Mouse (Mus musculus) liver, postnatal 0 days (tissue): ENCODE measurements at regions not wholly inside any gene's neighbourhood (a gene's known extent, or its start where the extent isn't known, plus 50 kb on each side); places are given as distances from the start of the nearest gene placed in this dataset.

ENCODE experiments used
- CTCF ChIP-seq: sonication (generic); IDR thresholded peaks from 2 replicates; pipeline ENCODE4 v1.5.1; 2016; ENCODE audit warnings: antibody characterized with exemption, low read depth
- EP300 ChIP-seq: IDR thresholded peaks from 2 replicates; pipeline ENCODE4 v1.6.1; 2016; ENCODE audit warnings: antibody characterized with exemption, low read depth, mild to moderate bottlenecking

- TF ChIP-seq CTCF (no peak), EP300 (no peak)
Observed at GRCm38 (mm10) chr6:5621582-5621981, 103.9 kb upstream of the Dync1i1 start.
